ENCODE assay signal across 17 mouse cellular contexts in the genomic region with DNA sequence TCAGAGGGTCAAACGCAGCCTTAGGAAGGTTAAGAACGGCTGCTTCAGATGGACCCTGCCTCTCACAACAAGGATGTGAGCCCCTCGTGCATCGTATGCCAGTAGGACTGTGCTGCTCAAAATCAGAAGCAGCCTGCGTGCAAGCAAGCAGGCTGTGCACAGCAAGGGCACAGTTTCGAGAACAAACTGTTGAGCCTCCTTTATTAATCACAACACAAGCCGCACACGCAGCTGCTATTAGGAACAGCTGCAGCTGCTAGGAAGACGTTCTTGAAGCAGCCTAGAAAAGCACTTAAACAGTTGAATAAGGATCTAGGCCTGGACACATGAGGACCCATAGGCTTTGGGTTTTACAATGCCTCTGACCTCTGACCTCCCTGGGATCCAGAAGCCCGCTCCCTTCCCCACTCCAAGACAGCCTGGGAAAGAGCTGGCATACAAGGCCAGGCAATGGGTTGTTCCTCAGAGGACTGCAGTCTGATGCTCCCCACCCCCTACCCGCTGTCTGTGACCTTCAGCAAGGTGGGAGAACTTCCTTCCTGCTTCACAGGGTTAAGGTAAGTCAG. TPM values are rescaled to one million over a fixed set of nuclear protein-coding genes. Genes with fewer than 3 reads are reported as not detected.
A peak's percentile ranks its signal among the peaks of the same experiment; 100 is the strongest.
DNase-seq lines count a peak whose midpoint lies in the region; ATAC-seq and TF ChIP-seq lines count a peak whose summit lies in the region.
"Had no signal": no experiment of that assay in that cellular context is flagged by ENCODE, and none has a peak within 500 bp of the region (broad histone marks: within the 10 kb centered on the region; RNA-seq: fewer than 3 reads in every experiment).

No protein-coding gene starts in this region.

- no peak overlapping the region for H3K9ac ChIP-seq in midbrain, postnatal 0 days (replicated peaks; ENCODE audit: low read length, poor library complexity, severe bottlenecking)
- H3K9ac ChIP-seq in forebrain, postnatal 0 days = no peak overlapping the region
- H3K9ac ChIP-seq: liver, embryonic 14.5 days; stomach, embryonic 15.5 days had no signal

- H3K4me3 ChIP-seq in midbrain, postnatal 0 days (ENCODE audit: low read depth, low read length) = no peak overlapping the region
- H3K4me3 ChIP-seq in midbrain, embryonic 10.5 days = no peak overlapping the region
- no peak overlapping the region for H3K4me3 ChIP-seq in forebrain, postnatal 0 days (ENCODE audit: low read depth, low read length)
- H3K4me3 ChIP-seq: gastrocnemius, adult 2 months; stomach, embryonic 15.5 days had no signal

- no peak overlapping the region for H3K27ac ChIP-seq in midbrain, postnatal 0 days (ENCODE audit: low read depth, low read length)
- no peak overlapping the region for H3K27ac ChIP-seq in midbrain, embryonic 10.5 days (replicated peaks)
- no peak overlapping the region for H3K27ac ChIP-seq in forebrain, postnatal 0 days (ENCODE audit: low read depth, low read length)
- H3K27ac ChIP-seq: gastrocnemius, adult 2 months; liver, embryonic 14.5 days; stomach, embryonic 15.5 days had no signal

- H3K36me3 ChIP-seq in midbrain, postnatal 0 days (ENCODE audit: insufficient read depth, low read length) = 0 out of 2 replicates have a peak, but pooled peaks cover 2% of the 10 kb centered on the region
- H3K36me3 ChIP-seq in midbrain, embryonic 10.5 days = no peaks in the 10 kb centered on the region
- no peaks in the 10 kb centered on the region for H3K36me3 ChIP-seq in forebrain, postnatal 0 days (ENCODE audit: insufficient read depth)
- H3K36me3 ChIP-seq: stomach, embryonic 15.5 days had no signal

- H3K9me3 ChIP-seq in midbrain, postnatal 0 days (ENCODE audit: low read length) = no peaks in the 10 kb centered on the region
- H3K9me3 ChIP-seq in midbrain, embryonic 10.5 days (replicated peaks) = no peaks in the 10 kb centered on the region
- H3K9me3 ChIP-seq in forebrain, postnatal 0 days (ENCODE audit: low read length) = no peaks in the 10 kb centered on the region
- H3K9me3 ChIP-seq: stomach, embryonic 15.5 days had no signal

- peaks cover 7% of the 10 kb centered on the region; the same call in 1 of the 2 replicates for H3K4me1 ChIP-seq in midbrain, postnatal 0 days (ENCODE audit: insufficient read depth, low read length)
- peaks cover 23% of the 10 kb centered on the region for H3K4me1 ChIP-seq in midbrain, embryonic 10.5 days
- H3K4me1 ChIP-seq in forebrain, postnatal 0 days (ENCODE audit: insufficient read depth) = no peaks in the 10 kb centered on the region

- TF ChIP-seq CTCF in midbrain, postnatal 0 days (IDR thresholded peaks at IDR 0.05) = no peak
- no peak for TF ChIP-seq CTCF in forebrain, postnatal 0 days (IDR thresholded peaks at IDR 0.05; ENCODE audit: low read depth)

- H3K27me3 ChIP-seq in midbrain, postnatal 0 days (ENCODE audit: insufficient read depth, low read length) = no peaks in the 10 kb centered on the region
- no peaks in the 10 kb centered on the region for H3K27me3 ChIP-seq in midbrain, embryonic 10.5 days (ENCODE audit: low read depth, poor library complexity, severe bottlenecking)
- H3K27me3 ChIP-seq in forebrain, postnatal 0 days (ENCODE audit: insufficient read depth, low read length) = no peaks in the 10 kb centered on the region
- H3K27me3 ChIP-seq: stomach, embryonic 15.5 days had no signal

- no peak overlapping the region for H3K4me2 ChIP-seq in midbrain, postnatal 0 days (ENCODE audit: low read depth, low read length, poor library complexity, severe bottlenecking)
- H3K4me2 ChIP-seq in forebrain, postnatal 0 days (ENCODE audit: low read depth) = no peak overlapping the region
- H3K4me2 ChIP-seq: stomach, embryonic 15.5 days had no signal

- DNase-seq in frontal cortex, postnatal 36 days (ENCODE audit: low spot score in 2 of 2) = no peak
- DNase-seq in midbrain, postnatal 0 days (ENCODE audit: low spot score) = peak; percentile 43
- no peak for DNase-seq in midbrain, embryonic 10.5 days (ENCODE audit: low spot score)
- peak; percentile 46 for DNase-seq in forebrain, postnatal 0 days
- DNase-seq in left cerebral cortex, postnatal 25 days (ENCODE audit: low spot score in 2 of 2) = no peak
- DNase-seq in left cerebral cortex, postnatal 36 days (ENCODE audit: low spot score in 2 of 2) = no peak
- DNase-seq in cerebellum, adult 18-20 months = no peak
- DNase-seq: cerebellum, postnatal 14 days; gastrocnemius, adult 2 months; heart, postnatal 36 days; kidney, adult 18-20 months; lung, postnatal 10 days; thymus, postnatal 4 days had no signal

- ATAC-seq in frontal cortex, adult (ENCODE audit: low TSS enrichment) = 0 out of 2 replicates have a peak, but pooled peaks have one; percentile 23
- no peak for ATAC-seq in midbrain, postnatal 0 days (ENCODE audit: low FRiP score)
- peak; percentile 54 for ATAC-seq in forebrain, postnatal 0 days

- intact Hi-C loops in left cerebral cortex, postnatal 25 days (cut with DNase I) = no loop called here
- intact Hi-C loops in left cerebral cortex, postnatal 36 days (cut with DNase I) = no loop called here

- 65% methylated on average over 11 of the region's 11 CpGs for WGBS in midbrain, postnatal 0 days
- WGBS in midbrain, embryonic 10.5 days = 62% methylated on average over 11 of the region's 11 CpGs
- WGBS in forebrain, postnatal 0 days = 60% methylated on average over 11 of the region's 11 CpGs

RNA-seq across cellular contexts. Expression of a gene that starts 10.1 kb away (rescaled TPM):
- 51.5 and 55.6 TPM in 2 replicates for total RNA-seq in midbrain, postnatal 0 days (2014; rRNA removed)
- 16.5 and 16.9 TPM in 2 replicates for polyA plus RNA-seq in midbrain, postnatal 0 days (2015; fragmentation: Nextera tagmentation; extraction: Ambion mirVana)
- polyA plus RNA-seq in midbrain, embryonic 10.5 days (2016; fragmentation: Nextera tagmentation; extraction: Ambion mirVana) = 4.7 and 5.7 TPM in 2 replicates
- 45.3 and 47.0 TPM in 2 replicates for total RNA-seq in forebrain, postnatal 0 days (2014; rRNA removed)
- polyA plus RNA-seq in forebrain, postnatal 0 days (2015; fragmentation: Nextera tagmentation; extraction: Ambion mirVana) = 15.2 and 15.8 TPM in 2 replicates
- 10 to 100 TPM; 41.5 to 50.0 TPM for total RNA-seq in left cerebral cortex, postnatal 25 days (2021)
- total RNA-seq in left cerebral cortex, postnatal 36 days (2021) = 10 to 100 TPM; 35.8 to 44.1 TPM
- total RNA-seq: megakaryocyte-erythroid progenitor cell, adult 5-6 weeks had no signal

Comparison
In these comparisons a context has a peak if more than half of its experiments do, and no peak if none do; other contexts are left out.
1. DNase-seq: peak in midbrain, postnatal 0 days (single experiment) and forebrain, postnatal 0 days (single experiment); none in frontal cortex, postnatal 36 days (0 of 2), midbrain, embryonic 10.5 days (single experiment), left cerebral cortex, postnatal 25 days (0 of 2), left cerebral cortex, postnatal 36 days (0 of 2) and cerebellum, adult 18-20 months (0 of 2).